Mouse (Mus musculus): Measurements from ENCODE around the gene Pih1d1. TPM values are rescaled to one million over a fixed set of nuclear protein-coding genes. Genes with fewer than 3 reads are reported as not detected.

Gene Pih1d1
- total and polyA plus RNA-seq, 3 experiments: 141 to 148 TPM; not detected in 1

DNA sequence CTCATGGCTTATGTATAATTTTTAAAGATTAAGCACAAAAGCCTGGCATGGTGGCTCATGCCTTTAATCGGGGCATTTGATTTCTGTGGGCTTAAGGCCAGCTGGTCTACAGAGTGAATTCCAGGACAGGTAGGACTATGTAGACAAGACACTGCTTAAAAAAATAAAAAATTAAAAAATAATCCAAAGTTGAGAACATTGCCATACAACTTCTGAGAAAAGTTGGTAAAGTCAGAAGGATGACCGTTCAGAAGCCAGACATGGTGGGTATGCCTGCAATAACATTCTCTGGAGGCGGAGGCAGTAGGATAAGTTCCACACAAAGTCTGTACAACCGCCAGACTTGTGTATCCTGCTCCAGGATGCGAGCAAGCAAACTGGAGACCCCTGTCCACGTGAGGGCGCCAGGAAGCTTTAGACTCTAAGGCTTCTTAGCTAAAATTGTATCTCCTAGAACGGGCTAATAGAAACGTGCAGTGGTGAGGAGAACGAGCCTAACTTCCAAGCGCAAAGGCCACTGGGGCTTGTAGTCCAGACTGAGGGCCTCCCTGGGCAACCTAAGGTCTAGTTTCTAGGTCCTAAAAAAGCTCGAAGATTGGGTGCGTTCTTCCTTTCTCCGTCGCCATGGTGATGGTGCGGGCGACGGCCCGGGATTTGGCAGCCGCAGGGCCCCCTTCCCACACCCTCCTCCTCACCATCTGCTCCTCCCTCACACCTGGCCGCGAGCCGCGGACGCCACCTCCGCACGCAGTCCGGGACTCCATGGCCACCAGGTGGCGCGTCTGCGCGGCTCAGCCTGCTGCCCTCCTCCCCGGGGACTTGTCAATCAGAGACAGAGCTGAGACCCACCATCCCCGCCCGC, 7.7 kb downstream of the Pih1d1 start:
- peak overlapping the region; percentile 6 to 10; a peak in 1 of 4 replicates for H3K4me3 ChIP-seq (ENCODE audit: control insufficient read depth in 1 of 2, insufficient read depth in 1 of 2, low read depth in 2 of 2, low read length in 2 of 2)
- DNase-seq (ENCODE audit: low read depth, low spot score): peak; percentile 96
- H3K27me3 ChIP-seq (ENCODE audit: control insufficient read depth in 1 of 2, insufficient read depth in 2 of 2, low read length in 2 of 2): peaks cover 4 to 9% of the 10 kb centered on the region in 2 experiments
- no peaks in the 10 kb centered on the region; a peak in 2 of 4 replicates for H3K4me1 ChIP-seq (ENCODE audit: control insufficient read depth in 1 of 2, insufficient read depth in 2 of 2, low read length in 2 of 2)
- peaks cover 0 to 4% of the 10 kb centered on the region in 2 experiments; a peak in 1 of 4 replicates for H3K36me3 ChIP-seq (ENCODE audit: control insufficient read depth in 1 of 2, insufficient read depth in 2 of 2, low read length in 2 of 2)
- H3K79me2 ChIP-seq (ENCODE audit: control insufficient read depth, insufficient read depth, low read length, poor library complexity): no peaks in the 10 kb centered on the region
- H3K9me3 ChIP-seq (replicated peaks; ENCODE audit: insufficient read depth, low read length): no peaks in the 10 kb centered on the region
- peak overlapping the region; percentile 49; the same call in 1 of the 2 replicates for H3K27ac ChIP-seq (ENCODE audit: control insufficient read depth, low read depth, low read length)
- peak overlapping the region; percentile 56 for H3K9ac ChIP-seq (ENCODE audit: control insufficient read depth, low read depth, low read length, poor library complexity, severe bottlenecking)
- TF ChIP-seq TCF12 (IDR thresholded peaks at IDR 0.05; ENCODE audit: low read depth, low read length): peak; percentile 30; the same call in 1 of the 2 replicates
- no peak for TF ChIP-seq MEF2A (IDR thresholded peaks at IDR 0.05; ENCODE audit: extremely low read depth, insufficient replicate concordance, low read depth, low read length, poor library complexity, severe bottlenecking)
- TF ChIP-seq MYB (IDR thresholded peaks at IDR 0.05; ENCODE audit: low read depth, low read length): no peak
- TF ChIP-seq POLR2AphosphoS2 (IDR thresholded peaks at IDR 0.05; ENCODE audit: low read length): no peak
- TF ChIP-seq RAD21 (IDR thresholded peaks at IDR 0.05; ENCODE audit: low read depth, low read length): peak; percentile 48
- TF ChIP-seq POLR2A (IDR thresholded peaks at IDR 0.05; ENCODE audit: control insufficient read depth in 1 of 2, insufficient read depth in 1 of 2, low read depth in 1 of 2, low read length in 2 of 2, poor library complexity in 1 of 2): no peak; a peak in 1 of 4 replicates
- no peak; the same call in none of the 2 replicates for TF ChIP-seq RCOR1 (IDR thresholded peaks at IDR 0.05; ENCODE audit: low read depth, low read length)
- TF ChIP-seq TAL1 (IDR thresholded peaks at IDR 0.05; ENCODE audit: low read length): no peak
- TF ChIP-seq MAFK (IDR thresholded peaks at IDR 0.05; ENCODE audit: borderline replicate concordance, low read depth, low read length): no peak
- no peak for TF ChIP-seq ZNF384 (IDR thresholded peaks at IDR 0.05; ENCODE audit: low read depth, low read length)
- TF ChIP-seq MYC (IDR thresholded peaks at IDR 0.05; ENCODE audit: low read depth, low read length): peak; percentile 89; the same call in 1 of the 2 replicates
- peak; percentile 7; the same call in 1 of the 2 replicates for TF ChIP-seq ELF1 (IDR thresholded peaks at IDR 0.05; ENCODE audit: low read depth, low read length)
- peak; percentile 76; the same call in 1 of the 2 replicates for TF ChIP-seq BHLHE40 (IDR thresholded peaks at IDR 0.05; ENCODE audit: borderline replicate concordance, low read depth, low read length)
- no peak; a peak in 1 of 4 replicates for TF ChIP-seq EP300 (IDR thresholded peaks at IDR 0.05; ENCODE audit: low read depth in 1 of 2, low read length in 2 of 2)
- peak; percentile 86 for TF ChIP-seq SIN3A (IDR thresholded peaks at IDR 0.05; ENCODE audit: low read length)
- no peak for TF ChIP-seq POLR2AphosphoS5 (IDR thresholded peaks at IDR 0.05; ENCODE audit: borderline replicate concordance, low read depth, low read length)
- no peak for TF ChIP-seq GATA1 (IDR thresholded peaks at IDR 0.05; ENCODE audit: low read depth, low read length)
- peak; percentile 77 for TF ChIP-seq USF1 (IDR thresholded peaks at IDR 0.05; ENCODE audit: low read depth, low read length)
- TF ChIP-seq ETS1 (IDR thresholded peaks at IDR 0.05; ENCODE audit: low read depth, low read length): peak; percentile 43; the same call in 1 of the 2 replicates
- no peak for TF ChIP-seq E2F4 (IDR thresholded peaks at IDR 0.05; ENCODE audit: borderline replicate concordance, low read depth, low read length)
- TF ChIP-seq UBTF (IDR thresholded peaks at IDR 0.05; ENCODE audit: borderline replicate concordance, insufficient read depth, low read depth, low read length): no peak
- TF ChIP-seq MAX (IDR thresholded peaks at IDR 0.05; ENCODE audit: low read length): peak; percentile 69; the same call in 1 of the 2 replicates
- no peak; the same call in none of the 2 replicates for TF ChIP-seq MAZ (IDR thresholded peaks at IDR 0.05; ENCODE audit: low read depth, low read length)
- no peak for TF ChIP-seq GABPA (IDR thresholded peaks at IDR 0.05; ENCODE audit: low read depth, low read length)
- peak; percentile 56; the same call in 1 of the 2 replicates for TF ChIP-seq KAT2A (conservative IDR thresholded peaks at IDR 0.05; ENCODE audit: low read depth, low read length)
- TF ChIP-seq CHD2 (IDR thresholded peaks at IDR 0.05; ENCODE audit: low read length): no peak
- TF ChIP-seq TBP (IDR thresholded peaks at IDR 0.05; ENCODE audit: low read depth, low read length): no peak
- peak; percentile 82 for TF ChIP-seq SMC3 (IDR thresholded peaks at IDR 0.05; ENCODE audit: low read depth, low read length)
- TF ChIP-seq NRF1 (IDR thresholded peaks at IDR 0.05; ENCODE audit: insufficient read depth, low read depth, low read length, poor library complexity, severe bottlenecking): 0 out of 2 replicates have a peak, but pooled peaks have one; percentile 26
- TF ChIP-seq JUND (IDR thresholded peaks at IDR 0.05; ENCODE audit: low read depth, low read length): no peak
- TF ChIP-seq ZC3H11A (IDR thresholded peaks at IDR 0.05; ENCODE audit: low read depth, low read length): peak; percentile 39
- no peak for TF ChIP-seq CHD1 (IDR thresholded peaks at IDR 0.05; ENCODE audit: low read depth, low read length)
- peak; percentile 95 for TF ChIP-seq HCFC1 (IDR thresholded peaks at IDR 0.05; ENCODE audit: low read depth, low read length)
- TF ChIP-seq MXI1 (IDR thresholded peaks at IDR 0.05; ENCODE audit: low read depth, low read length): peak; percentile 88
- no peak for TF ChIP-seq ZKSCAN1 (IDR thresholded peaks at IDR 0.05; ENCODE audit: low read depth, low read length)
